Mouse (Mus musculus): ENCODE measurements around the gene Ptges2. TPM values are rescaled to one million over a fixed set of nuclear protein-coding genes. Genes with fewer than 3 reads are reported as not detected.

Gene Ptges2
- polyA plus RNA-seq, 1 experiment from 2014 or later, result 11.0 TPM

GRCm38 (mm10) chr2:32424796-32425195 is 29.1 kb downstream of the Ptges2 start:
- H3K27ac ChIP-seq (ENCODE audit: low read length), result peak overlapping the region; percentile 87
- H3K9ac ChIP-seq (ENCODE audit: low read depth, low read length), result no peak overlapping the region
- no peak for ATAC-seq (ENCODE audit: low read depth)
- peaks cover 3% of the 10 kb centered on the region for H3K36me3 ChIP-seq (ENCODE audit: control insufficient read depth, insufficient read depth)
- no peak overlapping the region for H3K4me2 ChIP-seq (ENCODE audit: low read depth, low read length)
- peaks cover 57% of the 10 kb centered on the region for H3K4me1 ChIP-seq (ENCODE audit: control insufficient read depth, low read depth, low read length)
- H3K9me3 ChIP-seq (replicated peaks; ENCODE audit: control insufficient read depth, low read length), result no peaks in the 10 kb centered on the region
- no peak overlapping the region for H3K4me3 ChIP-seq (ENCODE audit: low read depth, low read length)
- 44% methylated on average over 3 of the region's 3 CpGs for WGBS (ENCODE audit: insufficient replicate concordance)
- no peaks in the 10 kb centered on the region for H3K27me3 ChIP-seq (ENCODE audit: control insufficient read depth, insufficient read depth, low read depth, low read length)

- peaks cover 57% of the 10 kb centered on the region for H3K4me1 ChIP-seq (ENCODE audit: control insufficient read depth, low read depth, low read length)
- no peaks in the 10 kb centered on the region for H3K36me3 ChIP-seq (ENCODE audit: control insufficient read depth, insufficient read depth)
- H3K4me2 ChIP-seq (ENCODE audit: low read depth, low read length), result no peak overlapping the region
- H3K4me3 ChIP-seq (ENCODE audit: low read depth, low read length), result no peak overlapping the region
- H3K27me3 ChIP-seq (ENCODE audit: control insufficient read depth, insufficient read depth, low read depth, low read length), result no peaks in the 10 kb centered on the region
- H3K27ac ChIP-seq (ENCODE audit: low read length), result no peak overlapping the region
- no peak overlapping the region for H3K9ac ChIP-seq (ENCODE audit: low read depth, low read length)
- WGBS (ENCODE audit: insufficient replicate concordance), result 77% methylated on average over 5 of the region's 5 CpGs
- H3K9me3 ChIP-seq (replicated peaks; ENCODE audit: control insufficient read depth, low read length), result no peaks in the 10 kb centered on the region
- no peak for ATAC-seq (ENCODE audit: low read depth)
Measured at GRCm38 (mm10) chr2:32425568-32425967, 29.9 kb downstream of the Ptges2 start.

GRCm38 (mm10) chr2:32426141-32426540 is 30.4 kb downstream of the Ptges2 start:
- no peak overlapping the region for H3K9ac ChIP-seq (ENCODE audit: low read depth, low read length)
- peaks cover 57% of the 10 kb centered on the region for H3K4me1 ChIP-seq (ENCODE audit: control insufficient read depth, low read depth, low read length)
- WGBS (ENCODE audit: insufficient replicate concordance), result 76% methylated on average over 1 of the region's 1 CpGs
- no peak overlapping the region for H3K27ac ChIP-seq (ENCODE audit: low read length)
- H3K4me2 ChIP-seq (ENCODE audit: low read depth, low read length), result no peak overlapping the region
- H3K9me3 ChIP-seq (replicated peaks; ENCODE audit: control insufficient read depth, low read length), result no peaks in the 10 kb centered on the region
- H3K36me3 ChIP-seq (ENCODE audit: control insufficient read depth, insufficient read depth), result no peaks in the 10 kb centered on the region
- H3K27me3 ChIP-seq (ENCODE audit: control insufficient read depth, insufficient read depth, low read depth, low read length), result no peaks in the 10 kb centered on the region
- no peak overlapping the region for H3K4me3 ChIP-seq (ENCODE audit: low read depth, low read length)
- no peak for ATAC-seq (ENCODE audit: low read depth)

- Histone ChIP-seq H3K9me3 (replicated peaks; ENCODE audit: control insufficient read depth, low read length) (no peaks in the 10 kb centered on the region), H3K27me3 (ENCODE audit: control insufficient read depth, insufficient read depth, low read depth, low read length) (no peaks in the 10 kb centered on the region), H3K9ac (ENCODE audit: low read depth, low read length) (no peak overlapping the region), H3K4me1 (ENCODE audit: control insufficient read depth, low read depth, low read length) (peaks cover 48% of the 10 kb centered on the region), H3K36me3 (ENCODE audit: control insufficient read depth, insufficient read depth) (no peaks in the 10 kb centered on the region), H3K4me2 (ENCODE audit: low read depth, low read length) (no peak overlapping the region), H3K27ac (ENCODE audit: low read length) (0 out of 2 replicates have a peak overlapping the region, but pooled peaks have one; percentile 8), H3K4me3 (ENCODE audit: low read depth, low read length) (no peak overlapping the region)
- 58% methylated on average over 5 of the region's 5 CpGs for WGBS (ENCODE audit: insufficient replicate concordance)
- ATAC-seq (ENCODE audit: low read depth), result no peak
Measured at GRCm38 (mm10) chr2:32427720-32428119, 32.0 kb downstream of the Ptges2 start.

- no peak overlapping the region for H3K27ac ChIP-seq (ENCODE audit: low read length)
- no peaks in the 10 kb centered on the region for H3K9me3 ChIP-seq (replicated peaks; ENCODE audit: control insufficient read depth, low read length)
- no peak for ATAC-seq (ENCODE audit: low read depth)
- no peaks in the 10 kb centered on the region for H3K27me3 ChIP-seq (ENCODE audit: control insufficient read depth, insufficient read depth, low read depth, low read length)
- no peak overlapping the region; the same call in 1 of the 2 replicates for H3K9ac ChIP-seq (ENCODE audit: low read depth, low read length)
- peaks cover 43% of the 10 kb centered on the region for H3K4me1 ChIP-seq (ENCODE audit: control insufficient read depth, low read depth, low read length)
- WGBS (ENCODE audit: insufficient replicate concordance), result 45% methylated on average over 8 of the region's 8 CpGs
- no peak overlapping the region for H3K4me2 ChIP-seq (ENCODE audit: low read depth, low read length)
- H3K36me3 ChIP-seq (ENCODE audit: control insufficient read depth, insufficient read depth), result no peaks in the 10 kb centered on the region
- H3K4me3 ChIP-seq (ENCODE audit: low read depth, low read length), result no peak overlapping the region
Measured at GRCm38 (mm10) chr2:32428262-32428722, 32.6 kb downstream of the Ptges2 start.

GRCm38 (mm10) chr2:32429215-32429891 is 33.7 kb downstream of the Ptges2 start:
- Histone ChIP-seq H3K27ac (ENCODE audit: low read length) (no peak overlapping the region), H3K27me3 (ENCODE audit: control insufficient read depth, insufficient read depth, low read depth, low read length) (no peaks in the 10 kb centered on the region), H3K36me3 (ENCODE audit: control insufficient read depth, insufficient read depth) (no peaks in the 10 kb centered on the region), H3K4me1 (ENCODE audit: control insufficient read depth, low read depth, low read length) (peaks cover 35% of the 10 kb centered on the region), H3K4me3 (ENCODE audit: low read depth, low read length) (no peak overlapping the region), H3K4me2 (ENCODE audit: low read depth, low read length) (no peak overlapping the region), H3K9me3 (replicated peaks; ENCODE audit: control insufficient read depth, low read length) (no peaks in the 10 kb centered on the region), H3K9ac (ENCODE audit: low read depth, low read length) (no peak overlapping the region)
- 31% methylated on average over 4 of the region's 4 CpGs for WGBS (ENCODE audit: insufficient replicate concordance)
- ATAC-seq (ENCODE audit: low read depth), result 0 out of 2 replicates have a peak, but pooled peaks have one; percentile 20

- Histone ChIP-seq H3K27me3 (ENCODE audit: control insufficient read depth, insufficient read depth, low read depth, low read length) (no peaks in the 10 kb centered on the region), H3K4me3 (ENCODE audit: low read depth, low read length) (no peak overlapping the region), H3K27ac (ENCODE audit: low read length) (no peak overlapping the region), H3K9ac (ENCODE audit: low read depth, low read length) (no peak overlapping the region), H3K4me2 (ENCODE audit: low read depth, low read length) (no peak overlapping the region; the same call in 1 of the 2 replicates), H3K4me1 (ENCODE audit: control insufficient read depth, low read depth, low read length) (peaks cover 26% of the 10 kb centered on the region), H3K36me3 (ENCODE audit: control insufficient read depth, insufficient read depth) (no peaks in the 10 kb centered on the region), H3K9me3 (replicated peaks; ENCODE audit: control insufficient read depth, low read length) (no peaks in the 10 kb centered on the region)
- no peak for ATAC-seq (ENCODE audit: low read depth)
- 58% methylated on average over 18 of the region's 18 CpGs for WGBS (ENCODE audit: insufficient replicate concordance)
Measured at GRCm38 (mm10) chr2:32430701-32431676, 35.3 kb downstream of the Ptges2 start.

GRCm38 (mm10) chr2:32436686-32437372 is 41.1 kb downstream of the Ptges2 start:
- 50% methylated on average over 3 of the region's 3 CpGs for WGBS (ENCODE audit: insufficient replicate concordance)
- no peak overlapping the region for H3K4me2 ChIP-seq (ENCODE audit: low read depth, low read length)
- no peaks in the 10 kb centered on the region for H3K9me3 ChIP-seq (replicated peaks; ENCODE audit: control insufficient read depth, low read length)
- peak; percentile 67 for ATAC-seq (ENCODE audit: low read depth)
- no peaks in the 10 kb centered on the region for H3K36me3 ChIP-seq (ENCODE audit: control insufficient read depth, insufficient read depth)
- peak overlapping the region; percentile 32; the same call in 1 of the 2 replicates for H3K27ac ChIP-seq (ENCODE audit: low read length)
- H3K9ac ChIP-seq (ENCODE audit: low read depth, low read length), result no peak overlapping the region
- no peak overlapping the region for H3K4me3 ChIP-seq (ENCODE audit: low read depth, low read length)
- H3K4me1 ChIP-seq (ENCODE audit: control insufficient read depth, low read depth, low read length), result peaks cover 16% of the 10 kb centered on the region
- H3K27me3 ChIP-seq (ENCODE audit: control insufficient read depth, insufficient read depth, low read depth, low read length), result no peaks in the 10 kb centered on the region

Data from liver, embryonic 16.5 days (tissue).